Mouse (Mus musculus) layer of hippocampus, postnatal 14 days (tissue): ENCODE results near the gene Chst14. TPM values are rescaled to one million over a fixed set of nuclear protein-coding genes. Genes with fewer than 3 reads are reported as not detected.
A peak's percentile ranks its signal among the peaks of the same experiment; 100 is the strongest.

Experiments used
- DNase-seq, 2 experiments: peaks; one replicate each; pipeline ENCODE4 v3.0.0; 2021 to 2022; ENCODE audit warnings: low spot score in 2 of 2, mixed read lengths in 1 of 2
- total RNA-seq, 2 experiments: library from RNA; stranded (reverse); gene quantifications; 2 replicates each; pipeline ENCODE4 v1.2.3; 2021

Gene Chst14
- total RNA-seq, 2 experiments from 2014 or later = 2.5 to 3.2 TPM

- no peak for DNase-seq
Measured at GRCm38 (mm10) chr2:118961546-118961945, 35.2 kb downstream of the Chst14 start.

- no peak for DNase-seq
Measured at GRCm38 (mm10) chr2:118963007-118963675, 36.8 kb downstream of the Chst14 start.

GRCm38 (mm10) chr2:118963676-118964012, 37.3 kb downstream of the Chst14 start:
- DNase-seq = no peak

- DNase-seq = no peak
Measured at GRCm38 (mm10) chr2:118969585-118970147, 43.4 kb downstream of the Chst14 start.

GRCm38 (mm10) chr2:118972048-118972447, 45.8 kb downstream of the Chst14 start:
- DNase-seq = no peak

GRCm38 (mm10) chr2:118972687-118973376, 46.5 kb downstream of the Chst14 start:
- DNase-seq = peak; percentile 86 to 88

GRCm38 (mm10) chr2:118975855-118976254, 49.6 kb downstream of the Chst14 start:
- DNase-seq = peak in 1 of 2 experiments; percentile 35

- peak; percentile 82 to 86 for DNase-seq
Measured at GRCm38 (mm10) chr2:118976282-118976929, 50.1 kb downstream of the Chst14 start.

- DNase-seq = no peak
Measured at GRCm38 (mm10) chr2:118976941-118977340, 50.6 kb downstream of the Chst14 start.

- DNase-seq = no peak
Measured at GRCm38 (mm10) chr2:118978064-118978463, 51.8 kb downstream of the Chst14 start.

Other genes starting within 250 kb of the Chst14 start
- gene Ankrd63, start 222.5 kb upstream of the Chst14 start, total RNA-seq = 1 to 10 TPM; 9.4 to 10.0 TPM
- 1 to 10 TPM; 2.1 to 2.7 TPM for gene Plcb2, start 198.1 kb upstream of the Chst14 start, total RNA-seq
- gene Inafm2, start 180.7 kb upstream of the Chst14 start, total RNA-seq = 10 to 100 TPM; 38.8 to 39.7 TPM
- gene Ccdc9b, start 163.8 kb upstream of the Chst14 start, total RNA-seq = 1 to 10 TPM; 3.5 to 4.2 TPM
- gene Phgr1, start 153.7 kb upstream of the Chst14 start, total RNA-seq = not detected
- 100 to 1,000 TPM; 218 to 234 TPM for gene Disp2, start 146.8 kb upstream of the Chst14 start, total RNA-seq
- gene Knstrn, start 112.5 kb upstream of the Chst14 start, total RNA-seq = 1 to 10 TPM; 2.4 to 3.2 TPM
- 100 to 1,000 TPM in 1 of 2 experiments, 10 to 100 TPM in 1; 97.2 to 126 TPM for gene Ivd, start 64.5 kb upstream of the Chst14 start, total RNA-seq
- gene Bahd1, start 26.1 kb upstream of the Chst14 start, total RNA-seq = 10 to 100 TPM; 36.6 to 36.7 TPM
- 10 to 100 TPM; 62.5 to 63.6 TPM for gene Ccdc32, start 102.9 kb downstream of the Chst14 start, total RNA-seq
- gene Rpusd2, start 108.3 kb downstream of the Chst14 start, total RNA-seq = 1 to 10 TPM; 6.0 to 6.1 TPM
- gene Knl1, start 120.6 kb downstream of the Chst14 start, total RNA-seq = 1 to 10 TPM in 1 of 2 experiments, under 1 TPM in 1; 0.95 to 1.2 TPM
- gene Rad51, start 186.3 kb downstream of the Chst14 start, total RNA-seq = 1 to 10 TPM; 1.8 TPM
- 10 to 100 TPM; 46.5 to 55.6 TPM for gene Rmdn3, start 230.5 kb downstream of the Chst14 start, total RNA-seq
- not detected for gene Gchfr, start 241.3 kb downstream of the Chst14 start, total RNA-seq
- gene Gm14137, start 248.0 kb downstream of the Chst14 start, total RNA-seq = not detected